Mouse (Mus musculus): ENCODE data around the gene Vstm2l.
A peak's percentile ranks its signal among the peaks of the same experiment; 100 is the strongest.

Vstm2l gene

GRCm38 (mm10) chr2:157932655-157933054 is 18.2 kb downstream of the Vstm2l start:
- DNase-seq (ENCODE audit: low read depth, low spot score): peak; percentile 10

- DNase-seq (ENCODE audit: low read depth, low spot score): no peak
Measured at GRCm38 (mm10) chr2:157935444-157936171, 21.2 kb downstream of the Vstm2l start.

- no peak for DNase-seq (ENCODE audit: low read depth, low spot score)
Measured at GRCm38 (mm10) chr2:157936676-157937075, 22.2 kb downstream of the Vstm2l start.

DNA sequence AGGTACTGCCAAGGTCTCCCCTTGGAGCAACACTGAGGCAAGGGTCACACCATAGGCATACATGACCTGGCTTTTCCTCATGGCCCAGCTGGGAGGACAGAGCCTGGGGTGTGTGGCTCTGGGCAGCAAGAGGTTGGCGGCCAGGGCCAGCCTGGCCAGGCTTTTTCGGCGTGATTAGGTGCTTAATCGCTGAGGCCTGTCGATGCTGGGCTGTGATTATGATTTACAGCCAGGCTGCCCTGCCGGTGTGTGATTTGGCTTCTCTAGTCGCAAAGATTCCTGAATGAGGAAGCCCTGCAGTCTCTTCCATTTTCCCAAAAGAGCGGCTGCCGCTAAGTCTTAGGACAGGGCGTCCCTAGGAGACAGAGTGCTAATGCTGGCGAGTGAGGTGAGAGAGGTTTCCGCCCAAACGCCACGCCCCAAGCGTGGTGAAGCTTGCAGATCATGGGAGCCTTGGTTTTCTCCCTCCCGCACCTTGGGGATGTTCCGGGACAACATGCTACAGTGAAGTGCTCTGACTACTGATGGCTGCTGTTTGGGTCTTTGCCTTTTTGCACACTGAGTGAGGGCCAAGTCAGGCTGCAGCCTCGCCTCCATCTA is 26.2 kb downstream of the Vstm2l start:
- no peak for DNase-seq (ENCODE audit: low read depth, low spot score)

- DNase-seq (ENCODE audit: low read depth, low spot score): peak; percentile 47
Measured at GRCm38 (mm10) chr2:157943514-157944155, 29.2 kb downstream of the Vstm2l start.

- DNase-seq (ENCODE audit: low read depth, low spot score): no peak
Measured at GRCm38 (mm10) chr2:157944156-157944893, 29.9 kb downstream of the Vstm2l start.

DNA sequence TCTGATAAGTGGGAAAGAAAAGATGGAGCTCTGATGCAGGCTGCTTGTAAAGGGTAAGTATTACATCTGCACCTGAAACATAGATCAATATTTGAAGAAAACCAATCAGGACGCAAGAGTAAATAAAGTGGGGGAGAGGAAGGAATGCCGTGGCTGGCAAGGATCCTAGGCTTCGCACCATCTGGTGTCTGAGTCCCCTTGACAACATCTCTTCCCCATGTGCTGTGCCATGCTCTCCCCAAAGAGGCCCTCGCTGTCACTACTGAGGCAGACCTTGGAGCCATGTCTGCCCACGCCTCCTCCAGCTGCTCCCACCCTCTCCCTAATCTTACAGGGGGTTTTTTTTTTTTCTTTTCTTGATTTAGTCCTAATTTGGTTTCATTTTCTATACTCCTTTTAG is 39.5 kb downstream of the Vstm2l start:
- no peak for DNase-seq (ENCODE audit: low read depth, low spot score)

GRCm38 (mm10) chr2:157957707-157958108 is 43.3 kb downstream of the Vstm2l start:
- no peak for DNase-seq (ENCODE audit: low read depth, low spot score)

DNA sequence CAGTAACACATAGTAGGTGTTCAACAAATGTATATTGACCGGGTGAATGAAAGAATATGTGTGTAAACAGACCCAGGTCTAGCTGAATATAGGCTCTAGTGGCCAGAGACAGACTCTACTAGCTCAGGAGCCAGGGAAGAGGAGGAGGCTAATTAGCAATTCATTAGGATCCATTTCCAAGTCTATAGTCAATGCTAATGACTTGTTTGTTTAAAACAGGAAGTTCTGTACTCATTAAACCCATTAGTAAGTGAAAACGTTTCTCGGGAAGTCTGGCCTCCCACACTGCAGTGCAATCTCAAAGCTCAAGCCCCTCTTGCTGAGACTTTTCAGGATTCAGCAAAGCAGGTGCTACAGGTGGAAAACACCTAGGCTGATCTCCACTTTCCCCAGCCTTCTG is 53.4 kb downstream of the Vstm2l start:
- no peak for DNase-seq (ENCODE audit: low read depth, low spot score)

DNA sequence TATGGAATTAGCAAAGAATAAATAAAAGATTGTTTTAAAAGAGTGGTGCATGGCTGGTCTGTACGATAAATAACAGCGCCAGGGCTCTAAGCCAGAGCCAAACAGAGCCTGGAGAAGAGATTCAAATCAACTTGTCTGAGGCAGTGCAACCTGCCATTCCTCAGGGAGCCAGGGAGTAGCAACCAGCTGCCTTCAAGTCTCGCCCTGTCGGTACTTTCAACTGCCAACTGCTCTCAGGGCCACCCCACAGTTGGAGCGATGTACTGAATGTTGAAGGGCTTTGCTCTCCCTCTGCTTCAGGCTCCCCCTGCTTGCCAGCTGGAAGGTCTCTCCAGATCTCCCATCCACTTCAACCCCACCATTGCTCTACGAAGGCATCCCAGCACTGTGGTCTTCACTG is 55.7 kb downstream of the Vstm2l start:
- DNase-seq (ENCODE audit: low read depth, low spot score): no peak

DNA sequence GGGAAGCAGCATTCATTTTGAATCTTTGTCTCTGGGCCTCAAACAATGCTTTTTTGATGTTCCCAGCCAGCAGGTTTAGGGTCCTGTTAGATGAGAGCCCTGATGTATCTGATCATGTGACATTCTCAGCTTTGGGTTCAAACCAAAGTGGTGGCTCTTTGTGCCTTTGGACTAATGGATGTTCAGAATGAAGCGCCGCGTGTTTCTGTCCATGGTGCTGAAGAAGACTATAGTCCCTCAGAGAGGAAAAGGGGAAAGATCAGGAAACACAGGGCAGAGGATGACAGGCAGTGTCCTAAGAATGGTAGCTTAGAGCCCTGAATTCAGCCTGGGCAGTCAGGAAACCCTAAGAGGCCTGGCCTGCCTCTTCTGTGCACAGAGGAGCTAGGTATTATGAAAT is 56.2 kb downstream of the Vstm2l start:
- peak; percentile 22 for DNase-seq (ENCODE audit: low read depth, low spot score)

DNA sequence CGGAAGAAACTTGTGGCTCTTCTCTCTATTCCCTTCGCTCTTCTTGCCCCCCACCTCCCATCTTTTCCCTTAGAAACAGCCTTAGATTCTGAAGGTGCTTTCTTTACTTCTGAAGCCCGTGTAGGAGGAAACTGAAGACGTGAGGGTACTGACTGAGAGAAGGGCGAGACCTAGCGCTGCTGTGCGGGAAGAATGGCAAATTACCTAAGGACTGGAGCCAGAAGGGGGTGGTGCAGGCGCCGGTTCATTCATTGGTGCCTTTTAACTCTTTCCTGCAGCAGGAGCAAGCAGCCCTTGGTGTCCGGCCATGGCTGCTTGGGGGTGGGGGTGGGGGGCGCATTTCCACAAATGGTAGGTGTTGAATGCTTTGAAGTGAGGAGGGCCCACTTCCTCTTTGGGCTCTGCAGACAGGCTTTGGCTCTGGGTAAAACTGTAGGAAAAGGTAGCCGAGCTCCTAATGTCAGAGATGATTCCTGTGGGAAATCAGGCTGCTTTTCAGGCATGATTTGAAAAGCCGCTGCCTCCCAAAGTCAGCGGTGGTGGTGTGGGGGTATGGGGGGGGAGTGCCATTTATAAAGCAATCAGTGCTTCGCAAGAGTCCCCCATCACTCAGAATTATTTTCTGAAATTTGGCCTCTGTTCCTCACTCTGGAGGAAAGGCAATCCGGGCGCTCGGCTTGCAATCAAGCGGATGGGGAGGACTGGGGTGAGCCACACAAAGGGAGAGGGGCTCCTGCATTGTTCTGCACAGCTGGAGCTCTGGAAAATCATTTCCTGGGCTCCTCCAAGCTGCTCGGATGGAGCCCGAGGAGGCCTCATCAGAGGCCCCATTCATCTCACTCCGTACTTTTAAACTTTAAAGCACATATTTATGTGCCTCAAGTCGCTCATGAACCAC is 60.4 kb downstream of the Vstm2l start:
- no peak for DNase-seq (ENCODE audit: low read depth, low spot score)

- DNase-seq (ENCODE audit: low read depth, low spot score): no peak
Measured at GRCm38 (mm10) chr2:157975595-157975994, 61.1 kb downstream of the Vstm2l start.

DNA sequence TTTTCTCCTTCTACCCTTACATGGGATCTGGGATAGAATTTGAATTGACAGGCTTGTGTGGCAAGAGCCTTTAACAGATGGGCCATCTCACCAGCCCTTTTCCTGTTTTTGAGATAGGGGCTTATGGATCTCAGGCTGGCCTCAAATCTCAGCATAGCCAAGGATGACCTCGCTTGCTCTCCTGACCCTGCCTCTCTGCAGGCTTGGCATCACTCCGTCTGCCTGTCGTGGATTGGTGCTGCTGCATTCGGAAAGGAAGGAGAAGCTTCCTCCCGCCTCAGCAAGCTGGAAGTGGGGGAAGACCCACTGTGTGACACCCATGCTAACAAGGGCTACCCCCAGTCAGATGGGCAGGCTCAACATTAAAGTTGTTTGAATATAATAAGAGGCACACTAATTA is 64.8 kb downstream of the Vstm2l start:
- DNase-seq (ENCODE audit: low read depth, low spot score): no peak

DNA sequence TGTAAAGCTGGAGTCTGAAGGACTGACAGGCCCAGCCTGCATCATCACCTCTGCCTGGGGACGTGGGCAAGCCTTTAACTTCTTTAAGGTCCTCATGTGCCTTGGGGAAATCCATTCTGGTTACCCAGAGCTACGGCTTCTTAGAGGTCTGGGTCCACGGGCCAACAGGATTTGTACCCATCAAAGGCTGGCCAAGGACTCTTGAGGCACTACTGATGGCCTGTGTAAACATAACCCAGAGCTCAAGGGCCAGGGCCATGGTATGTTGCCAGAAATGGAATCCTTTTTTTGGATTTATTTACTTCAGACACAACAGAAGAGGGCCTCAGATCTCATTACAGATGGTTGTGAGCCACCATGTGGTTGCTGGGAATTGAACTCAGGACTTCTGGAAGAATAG is 68.3 kb downstream of the Vstm2l start:
- no peak for DNase-seq (ENCODE audit: low read depth, low spot score)

DNA sequence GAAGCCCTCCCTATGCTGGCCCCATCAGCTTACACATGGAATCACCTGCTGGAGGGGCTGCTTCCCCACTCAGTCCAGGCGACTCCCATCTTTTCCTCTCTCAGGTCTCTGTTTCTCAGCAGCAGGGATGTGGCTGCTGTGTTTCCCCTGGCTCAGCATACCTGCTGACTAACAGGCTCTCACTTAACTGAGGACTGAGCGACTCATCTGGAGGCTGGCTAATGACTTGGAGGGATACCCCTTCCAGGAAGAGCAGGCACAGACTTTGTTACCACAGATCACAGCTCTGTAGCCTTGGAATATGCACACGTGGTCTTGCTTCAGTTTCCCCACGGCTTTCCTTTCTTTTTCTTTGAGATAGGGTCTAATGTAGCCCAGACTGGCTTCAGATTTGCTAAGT is 68.8 kb downstream of the Vstm2l start:
- no peak for DNase-seq (ENCODE audit: low read depth, low spot score)

GRCm38 (mm10) chr2:157985611-157986010 is 71.2 kb downstream of the Vstm2l start:
- no peak for DNase-seq (ENCODE audit: low read depth, low spot score)

DNA sequence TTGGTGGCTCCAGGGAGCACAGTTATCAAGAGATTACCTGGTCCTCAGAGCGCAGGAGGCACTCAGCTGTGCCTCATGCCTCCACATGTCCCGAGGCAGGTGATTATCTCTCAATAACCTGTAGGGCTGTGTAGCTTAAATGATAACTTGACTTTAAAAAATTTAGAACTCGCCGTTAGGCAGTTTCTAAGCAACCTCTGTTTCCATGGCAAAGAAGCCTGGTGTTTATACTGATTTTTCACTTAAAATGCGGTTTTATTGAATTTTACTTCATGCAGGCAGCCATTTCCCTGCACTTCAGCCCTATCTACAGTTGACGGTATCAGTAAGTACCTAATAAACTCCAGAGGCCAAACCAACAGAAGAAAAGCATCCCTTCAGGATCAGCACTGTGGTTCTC is 71.8 kb downstream of the Vstm2l start:
- DNase-seq (ENCODE audit: low read depth, low spot score): no peak

DNA sequence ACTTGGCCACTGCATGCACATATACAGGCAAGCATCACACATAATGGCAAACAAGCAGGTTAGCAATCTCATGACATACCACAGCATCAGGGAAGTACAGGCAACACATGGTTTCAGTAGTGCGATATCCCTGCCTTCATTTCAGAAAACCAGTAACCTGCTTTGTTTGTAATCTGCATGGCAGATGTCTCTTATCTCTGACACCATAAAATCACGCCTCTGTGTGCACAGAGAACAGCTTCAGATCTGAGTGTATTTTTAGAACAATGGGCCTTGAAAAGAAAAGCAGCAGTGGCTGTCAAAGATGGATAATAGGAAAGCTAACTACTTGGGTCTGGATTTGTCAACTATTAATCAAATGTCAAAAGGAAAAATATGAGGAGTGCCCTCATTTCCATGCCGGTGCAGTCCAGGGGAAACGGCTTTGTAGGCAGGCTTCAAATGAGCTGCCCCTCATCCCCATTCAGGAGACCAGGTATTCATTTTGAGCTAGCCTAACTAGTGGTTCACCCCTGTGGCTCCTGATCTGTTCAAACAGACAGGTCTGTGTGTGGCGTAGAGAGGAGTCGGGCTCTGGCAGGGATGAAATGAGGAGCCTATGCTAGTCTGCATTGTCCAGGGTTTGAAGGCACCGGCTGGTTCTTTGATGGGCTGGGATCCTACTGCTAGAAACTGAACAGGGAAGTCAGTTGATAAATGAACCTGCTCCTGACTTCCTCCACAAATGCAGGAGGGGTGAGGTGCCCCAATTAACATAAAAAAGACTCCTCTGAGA is 74.2 kb downstream of the Vstm2l start:
- DNase-seq (ENCODE audit: low read depth, low spot score): no peak

DNA sequence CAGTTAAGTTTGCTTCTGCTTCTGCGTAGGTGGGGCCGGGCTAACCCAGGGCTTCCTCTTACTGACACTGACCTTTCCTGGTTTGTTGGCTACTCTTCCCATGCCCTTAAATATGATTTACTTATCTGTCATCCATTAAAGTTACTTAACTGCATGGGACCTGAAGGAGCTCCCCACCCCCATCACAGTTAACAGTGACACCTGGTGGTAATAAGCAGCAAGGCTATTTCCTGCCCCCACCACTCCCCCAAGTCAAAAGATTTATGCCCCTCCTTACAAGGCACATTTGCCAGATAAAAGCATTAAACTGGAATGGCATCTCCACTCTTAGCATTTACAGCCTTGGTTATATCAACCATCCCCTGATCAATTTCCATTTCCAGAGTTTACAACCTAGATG is 75.5 kb downstream of the Vstm2l start:
- peak; percentile 35 for DNase-seq (ENCODE audit: low read depth, low spot score)

GRCm38 (mm10) chr2:157991026-157991425 is 76.6 kb downstream of the Vstm2l start:
- no peak for DNase-seq (ENCODE audit: low read depth, low spot score)

All from CD4-positive, CD25-positive, alpha-beta regulatory T cell, adult 2 months (primary cell).